Mouse (Mus musculus) midbrain, postnatal 0 days (tissue): ENCODE data around the gene Cdhr5. TPM values are rescaled to one million over a fixed set of nuclear protein-coding genes. Genes with fewer than 3 reads are reported as not detected.

Experiments
- ATAC-seq: fragments of 200-750 bp; cut with Nextera tagmentation; 2 replicates; pipeline ENCODE4 v1.8.0; 2017; ENCODE audit warnings: moderate number of reproducible peaks, mild to moderate bottlenecking, moderate TSS enrichment, moderate library complexity; ENCODE audit not compliant: low FRiP score
- DNase-seq: peaks from one replicate; pipeline ENCODE4 v3.0.0-alpha.2; 2015; ENCODE audit warnings: low spot score
- H3K27ac ChIP-seq: fragments of 300-500 bp; sonication (generic); 2 replicates; pipeline ENCODE4 v1.5.1; 2014; ENCODE audit warnings: low read depth, mild to moderate bottlenecking, low read length, mixed read lengths
- H3K27me3 ChIP-seq: fragments of 300-500 bp; sonication (generic); 2 replicates; pipeline ENCODE4 v1.6.1; 2014; ENCODE audit warnings: low read length, control low read depth, mixed read lengths; ENCODE audit not compliant: insufficient read depth
- H3K36me3 ChIP-seq: fragments of 300-500 bp; sonication (generic); 2 replicates; pipeline ENCODE4 v1.6.1; 2014; ENCODE audit warnings: low read length, control low read depth, mixed read lengths; ENCODE audit not compliant: insufficient read depth
- H3K4me1 ChIP-seq: fragments of 300-500 bp; sonication (generic); 2 replicates; pipeline ENCODE4 v1.6.1; 2014; ENCODE audit warnings: mild to moderate bottlenecking, control low read depth, antibody characterized with exemption, low read length, mixed read lengths; ENCODE audit not compliant: insufficient read depth
- H3K4me2 ChIP-seq: fragments of 300-500 bp; sonication (generic); 2 replicates; pipeline ENCODE4 v1.6.1; 2014; ENCODE audit warnings: low read depth, mild to moderate bottlenecking, low read length, mixed read lengths; ENCODE audit not compliant: poor library complexity, severe bottlenecking
- H3K4me3 ChIP-seq: fragments of 300-500 bp; sonication (generic); 2 replicates; pipeline ENCODE4 v1.5.1; 2014; ENCODE audit warnings: low read depth, mild to moderate bottlenecking, low read length, moderate library complexity
- H3K9ac ChIP-seq: fragments of 300-500 bp; sonication (generic); replicated peaks from 2 replicates; pipeline ENCODE4 v1.6.1; 2014; ENCODE audit warnings: mild to moderate bottlenecking, low read length, moderate library complexity, mixed read lengths; ENCODE audit not compliant: poor library complexity, severe bottlenecking
- H3K9me3 ChIP-seq: fragments of 300-500 bp; sonication (generic); 2 replicates; pipeline ENCODE4 v1.6.1; 2016; ENCODE audit warnings: low read length, control low read depth
- CTCF ChIP-seq: IDR thresholded peaks from 2 replicates; pipeline ENCODE4 v1.5.1; 2016; ENCODE audit warnings: antibody characterized with exemption, mild to moderate bottlenecking
- WGBS: fragments of 180-500 bp; shearing (Covaris S2); extraction: QIAGEN DNeasy Blood & Tissue Kit; methylation state at CpG from one replicate; pipeline ENCODE4 v1.1.7; 2014; 5-methylcytosine and 5-hydroxymethylcytosine counted together
- polyA plus RNA-seq: library from polyadenylated mRNA; unstranded; fragments of >200 nt; fragmentation: Nextera tagmentation; extraction: Ambion mirVana; gene quantifications from 2 replicates; pipeline ENCODE4 v1.2.1, GENCODE M21; 2015
- total RNA-seq: library from RNA; depleted of rRNA; stranded (reverse); fragments of >200 nt; gene quantifications from 2 replicates; pipeline ENCODE4 v1.2.3, GENCODE M21; 2014

Gene Cdhr5
- total and polyA plus RNA-seq, 2 experiments from 2014 or later: not detected

- peak; percentile 34; the same call in 1 of the 2 replicates for TF ChIP-seq CTCF
- peaks cover 16% of the 10 kb centered on the region for H3K4me1 ChIP-seq
- H3K27ac ChIP-seq: no peak overlapping the region
- H3K4me2 ChIP-seq: no peak overlapping the region
- H3K9me3 ChIP-seq: no peaks in the 10 kb centered on the region
- H3K27me3 ChIP-seq: no peaks in the 10 kb centered on the region
- ATAC-seq: no peak
- H3K36me3 ChIP-seq: peaks cover 7% of the 10 kb centered on the region
- H3K4me3 ChIP-seq: no peak overlapping the region
- DNase-seq: no peak
- WGBS: 89% methylated on average over 6 of the region's 6 CpGs
- H3K9ac ChIP-seq: no peak overlapping the region
Measured at GRCm38 (mm10) chr7:141226535-141226934, 50.1 kb downstream of the Cdhr5 start.

GRCm38 (mm10) chr7:141222696-141223215, 53.8 kb downstream of the Cdhr5 start:
- H3K4me3 ChIP-seq: no peak overlapping the region; the same call in 1 of the 2 replicates
- TF ChIP-seq CTCF: no peak
- H3K27me3 ChIP-seq: no peaks in the 10 kb centered on the region
- H3K9me3 ChIP-seq: no peaks in the 10 kb centered on the region
- H3K9ac ChIP-seq: no peak overlapping the region
- no peak overlapping the region for H3K27ac ChIP-seq
- WGBS: 90% methylated on average over 4 of the region's 4 CpGs
- DNase-seq (no peak), ATAC-seq (no peak)
- H3K36me3 ChIP-seq: 0 out of 2 replicates have a peak, but pooled peaks cover 4% of the 10 kb centered on the region
- H3K4me1 ChIP-seq: peaks cover 8% of the 10 kb centered on the region
- peak overlapping the region; percentile 72; the same call in 1 of the 2 replicates for H3K4me2 ChIP-seq

- H3K36me3 ChIP-seq: 0 out of 2 replicates have a peak, but pooled peaks cover 4% of the 10 kb centered on the region
- DNase-seq: no peak
- ATAC-seq: no peak
- peak overlapping the region; percentile 62 for H3K9ac ChIP-seq
- peaks cover 8% of the 10 kb centered on the region for H3K4me1 ChIP-seq
- no peak for TF ChIP-seq CTCF
- no peaks in the 10 kb centered on the region for H3K9me3 ChIP-seq
- no peaks in the 10 kb centered on the region for H3K27me3 ChIP-seq
- peak overlapping the region; percentile 72 for H3K4me2 ChIP-seq
- H3K4me3 ChIP-seq: peak overlapping the region; percentile 43
- WGBS: 7% methylated on average over 8 of the region's 8 CpGs
- 0 out of 2 replicates have a peak overlapping the region, but pooled peaks have one; percentile 38 for H3K27ac ChIP-seq
Measured at GRCm38 (mm10) chr7:141222126-141222467, 54.5 kb downstream of the Cdhr5 start.

GRCm38 (mm10) chr7:141221249-141222125, 55.1 kb downstream of the Cdhr5 start:
- 3% methylated on average over 43 of the region's 44 CpGs for WGBS
- Histone ChIP-seq H3K4me3 (peak overlapping the region; percentile 43), H3K9ac (peak overlapping the region; percentile 62), H3K27ac (0 out of 2 replicates have a peak overlapping the region, but pooled peaks have one; percentile 38), H3K9me3 (no peaks in the 10 kb centered on the region), H3K4me1 (peaks cover 10% of the 10 kb centered on the region), H3K27me3 (no peaks in the 10 kb centered on the region), H3K36me3 (0 out of 2 replicates have a peak, but pooled peaks cover 4% of the 10 kb centered on the region), H3K4me2 (peak overlapping the region; percentile 72)
- ATAC-seq: peak; percentile 92
- DNase-seq: peak; percentile 97
- TF ChIP-seq CTCF: peak; percentile 60

- DNase-seq (no peak), ATAC-seq (no peak)
- Histone ChIP-seq H3K4me1 (peaks cover 14% of the 10 kb centered on the region), H3K36me3 (0 out of 2 replicates have a peak, but pooled peaks cover 4% of the 10 kb centered on the region), H3K9me3 (no peaks in the 10 kb centered on the region), H3K9ac (no peak overlapping the region), H3K4me2 (no peak overlapping the region), H3K27me3 (no peaks in the 10 kb centered on the region), H3K4me3 (no peak overlapping the region), H3K27ac (no peak overlapping the region)
- TF ChIP-seq CTCF: no peak
- WGBS: 76% methylated on average over 1 of the region's 1 CpGs
Measured at GRCm38 (mm10) chr7:141220377-141220776, 56.2 kb downstream of the Cdhr5 start.
